Mouse (Mus musculus): ENCODE data around the gene Shank1. TPM values are rescaled to one million over a fixed set of nuclear protein-coding genes. Genes with fewer than 3 reads are reported as not detected.

Gene Shank1
- polyA plus RNA-seq, 1 experiment, result 0.10 TPM

GRCm38 (mm10) chr7:44306516-44307240 is 3.4 kb upstream of the Shank1 start, which contains the start of gene Clec11a:
Gene Clec11a (minus strand): TSS chr7:44306902.
- no peaks in the 10 kb centered on the region for H3K36me3 ChIP-seq (ENCODE audit: control insufficient read depth, insufficient read depth)
- no peaks in the 10 kb centered on the region for H3K79me2 ChIP-seq (ENCODE audit: control insufficient read depth, insufficient read depth)
- no peak within 1 kb of the TSS for H3K4me3 ChIP-seq
- peak within 1 kb of the TSS; percentile 48 for H3K4me2 ChIP-seq (ENCODE audit: low read depth)
- H3K27me3 ChIP-seq (ENCODE audit: control insufficient read depth, insufficient read depth, insufficient read length), result peaks cover 38% of the 10 kb centered on the region
- TF ChIP-seq POLR2A (IDR thresholded peaks at IDR 0.05; ENCODE audit: insufficient read length, low read depth) (no peak), SRF (IDR thresholded peaks at IDR 0.05; ENCODE audit: control insufficient read depth, insufficient read length, low read depth) (no peak), TCF12 (IDR thresholded peaks at IDR 0.05; ENCODE audit: insufficient read depth, poor library complexity, severe bottlenecking) (no peak), POLR2AphosphoS2 (IDR thresholded peaks at IDR 0.05; ENCODE audit: insufficient read length, low read depth) (no peak), CEBPB (IDR thresholded peaks at IDR 0.05; ENCODE audit: insufficient read depth, poor library complexity, severe bottlenecking) (no peak), TCF3 (IDR thresholded peaks at IDR 0.05; ENCODE audit: insufficient read length, low read depth) (no peak), E2F4 (IDR thresholded peaks at IDR 0.05; ENCODE audit: insufficient read depth) (no peak), MAX (IDR thresholded peaks at IDR 0.05; ENCODE audit: low read depth) (no peak), MYOD1 (IDR thresholded peaks at IDR 0.05; ENCODE audit: control insufficient read depth in 1 of 3, insufficient read length in 2 of 3, low read depth in 2 of 3) (no peak), USF1 (IDR thresholded peaks at IDR 0.05; ENCODE audit: low read depth) (no peak), REST (IDR thresholded peaks at IDR 0.05; ENCODE audit: insufficient read depth, insufficient read length) (no peak), MYOG (IDR thresholded peaks at IDR 0.05; ENCODE audit: control insufficient read depth in 1 of 3, insufficient read depth in 1 of 3, insufficient read length in 2 of 3, low read depth in 2 of 3) (no peak)
- no peak within 1 kb of the TSS for H3ac ChIP-seq (ENCODE audit: control insufficient read depth, insufficient read length)

- Histone ChIP-seq H3K79me2 (ENCODE audit: control insufficient read depth, insufficient read depth) (no peaks in the 10 kb centered on the region), H3K4me2 (ENCODE audit: low read depth) (no peak overlapping the region), H3ac (ENCODE audit: control insufficient read depth, insufficient read length) (no peak overlapping the region), H3K36me3 (ENCODE audit: control insufficient read depth, insufficient read depth) (no peaks in the 10 kb centered on the region), H3K27me3 (ENCODE audit: control insufficient read depth, insufficient read depth, insufficient read length) (peaks cover 46% of the 10 kb centered on the region), H3K4me3 (no peak overlapping the region)
- TF ChIP-seq CEBPB (IDR thresholded peaks at IDR 0.05; ENCODE audit: insufficient read depth, poor library complexity, severe bottlenecking) (no peak), MYOD1 (IDR thresholded peaks at IDR 0.05; ENCODE audit: control insufficient read depth in 1 of 3, insufficient read length in 2 of 3, low read depth in 2 of 3) (no peak), REST (IDR thresholded peaks at IDR 0.05; ENCODE audit: insufficient read depth, insufficient read length) (no peak), USF1 (IDR thresholded peaks at IDR 0.05; ENCODE audit: low read depth) (no peak), TCF12 (IDR thresholded peaks at IDR 0.05; ENCODE audit: insufficient read depth, poor library complexity, severe bottlenecking) (no peak), MAX (IDR thresholded peaks at IDR 0.05; ENCODE audit: low read depth) (no peak), POLR2A (IDR thresholded peaks at IDR 0.05; ENCODE audit: insufficient read length, low read depth) (no peak)
These were observed 2.6 kb upstream of the Shank1 start for GRCm38 (mm10) chr7:44307261-44308020.

GRCm38 (mm10) chr7:44310285-44310877 is 328 bp downstream of the Shank1 start:
- Histone ChIP-seq H3K4me3 (no peak overlapping the region), H3K79me2 (ENCODE audit: control insufficient read depth, insufficient read depth) (no peaks in the 10 kb centered on the region), H3K36me3 (ENCODE audit: control insufficient read depth, insufficient read depth) (no peaks in the 10 kb centered on the region), H3K27me3 (ENCODE audit: control insufficient read depth, insufficient read depth, insufficient read length) (peaks cover 65% of the 10 kb centered on the region), H3ac (ENCODE audit: control insufficient read depth, insufficient read length) (no peak overlapping the region), H3K4me2 (ENCODE audit: low read depth) (peak overlapping the region; percentile 60)
- TF ChIP-seq MYOD1 (IDR thresholded peaks at IDR 0.05; ENCODE audit: control insufficient read depth in 1 of 3, insufficient read length in 2 of 3, low read depth in 2 of 3) (no peak), TCF12 (IDR thresholded peaks at IDR 0.05; ENCODE audit: insufficient read depth, poor library complexity, severe bottlenecking) (no peak), POLR2AphosphoS2 (IDR thresholded peaks at IDR 0.05; ENCODE audit: insufficient read length, low read depth) (no peak), MYOG (IDR thresholded peaks at IDR 0.05; ENCODE audit: control insufficient read depth in 1 of 3, insufficient read depth in 1 of 3, insufficient read length in 2 of 3, low read depth in 2 of 3) (no peak), REST (IDR thresholded peaks at IDR 0.05; ENCODE audit: insufficient read depth, insufficient read length) (no peak)

GRCm38 (mm10) chr7:44310878-44311712 is 1.0 kb downstream of the Shank1 start:
- Histone ChIP-seq H3K36me3 (ENCODE audit: control insufficient read depth, insufficient read depth) (no peaks in the 10 kb centered on the region), H3K79me2 (ENCODE audit: control insufficient read depth, insufficient read depth) (no peaks in the 10 kb centered on the region), H3K27me3 (ENCODE audit: control insufficient read depth, insufficient read depth, insufficient read length) (peaks cover 72% of the 10 kb centered on the region), H3ac (ENCODE audit: control insufficient read depth, insufficient read length) (no peak overlapping the region), H3K4me3 (no peak overlapping the region), H3K4me2 (ENCODE audit: low read depth) (peak overlapping the region; percentile 60)
- TF ChIP-seq CEBPB (IDR thresholded peaks at IDR 0.05; ENCODE audit: insufficient read depth, poor library complexity, severe bottlenecking), result no peak
- no peak for TF ChIP-seq SRF (IDR thresholded peaks at IDR 0.05; ENCODE audit: control insufficient read depth, insufficient read length, low read depth)
- no peak for TF ChIP-seq USF1 (IDR thresholded peaks at IDR 0.05; ENCODE audit: low read depth)
- no peak for TF ChIP-seq E2F4 (IDR thresholded peaks at IDR 0.05; ENCODE audit: insufficient read depth)
- no peak for TF ChIP-seq MAX (IDR thresholded peaks at IDR 0.05; ENCODE audit: low read depth)
- TF ChIP-seq POLR2AphosphoS2 (IDR thresholded peaks at IDR 0.05; ENCODE audit: insufficient read length, low read depth), result no peak
- no peak for TF ChIP-seq REST (IDR thresholded peaks at IDR 0.05; ENCODE audit: insufficient read depth, insufficient read length)
- TF ChIP-seq TCF3 (IDR thresholded peaks at IDR 0.05; ENCODE audit: insufficient read length, low read depth), result no peak
- TF ChIP-seq MYOG (IDR thresholded peaks at IDR 0.05; ENCODE audit: control insufficient read depth in 1 of 3, insufficient read depth in 1 of 3, insufficient read length in 2 of 3, low read depth in 2 of 3), result peak in 1 of 3 experiments; percentile 16
